Mouse (Mus musculus): ENCODE data around the gene Gm21750. TPM values are rescaled to one million over a fixed set of nuclear protein-coding genes. Genes with fewer than 3 reads are reported as not detected.

Gm21750 gene
- total and polyA plus RNA-seq, 3 experiments, result not detected

DNA sequence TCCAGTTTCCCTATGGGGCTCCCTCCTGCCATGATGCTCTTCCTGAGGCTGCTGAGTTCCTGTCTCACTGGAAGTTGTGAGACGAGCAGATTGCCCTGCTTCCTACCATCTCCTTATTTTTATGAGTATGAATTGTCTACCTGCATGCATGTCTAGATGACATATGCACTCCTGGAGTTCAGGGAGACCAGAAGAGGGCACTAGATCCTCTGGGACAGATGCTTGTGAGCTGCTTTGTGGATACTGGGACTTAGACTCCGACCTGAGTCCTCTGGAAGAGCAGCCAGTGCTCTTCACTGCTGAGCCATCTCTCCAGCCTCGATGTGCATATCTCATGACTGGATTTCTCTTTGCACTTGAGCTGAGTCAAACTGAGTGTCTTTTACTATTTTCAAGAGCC, 35.6 kb upstream of the Gm21750 start:
- H3K4me3 ChIP-seq (ENCODE audit: control insufficient read depth in 1 of 2, insufficient read depth in 1 of 2, low read depth in 2 of 2, low read length in 2 of 2), result no peak overlapping the region
- H3K36me3 ChIP-seq (ENCODE audit: control insufficient read depth in 1 of 2, insufficient read depth in 2 of 2, low read length in 2 of 2), result no peaks in the 10 kb centered on the region
- H3K27me3 ChIP-seq (ENCODE audit: control insufficient read depth in 1 of 2, insufficient read depth in 2 of 2, low read length in 2 of 2), result no peaks in the 10 kb centered on the region; a peak in 1 of 4 replicates
- no peaks in the 10 kb centered on the region for H3K79me2 ChIP-seq (ENCODE audit: control insufficient read depth, insufficient read depth, low read length, poor library complexity)
- no peaks in the 10 kb centered on the region for H3K4me1 ChIP-seq (ENCODE audit: control insufficient read depth in 1 of 2, insufficient read depth in 2 of 2, low read length in 2 of 2)
- no peaks in the 10 kb centered on the region for H3K9me3 ChIP-seq (replicated peaks; ENCODE audit: insufficient read depth, low read length)
- TF ChIP-seq ZC3H11A (IDR thresholded peaks at IDR 0.05; ENCODE audit: low read depth, low read length), result no peak
- TF ChIP-seq CTCF (IDR thresholded peaks at IDR 0.05 in 2 of 3, conservative IDR thresholded peaks at IDR 0.05 in 1 of 3; ENCODE audit: control insufficient read depth in 1 of 3, insufficient read depth in 1 of 3, low read depth in 2 of 3, low read length in 3 of 3, poor library complexity in 1 of 3, severe bottlenecking in 1 of 3), result peak in 1 of 3 experiments; percentile 1; a peak in 1 of 6 replicates
- no peak for DNase-seq (ENCODE audit: low read depth, low spot score)
- H3K9ac ChIP-seq (ENCODE audit: control insufficient read depth, low read depth, low read length, poor library complexity, severe bottlenecking), result no peak overlapping the region
- H3K27ac ChIP-seq (ENCODE audit: control insufficient read depth, low read depth, low read length), result no peak overlapping the region

GRCm38 (mm10) chr14:73631511-73631910, 29.5 kb upstream of the Gm21750 start:
- no peaks in the 10 kb centered on the region for H3K36me3 ChIP-seq (ENCODE audit: control insufficient read depth in 1 of 2, insufficient read depth in 2 of 2, low read length in 2 of 2)
- no peak for TF ChIP-seq POLR2A (IDR thresholded peaks at IDR 0.05; ENCODE audit: control insufficient read depth in 1 of 2, insufficient read depth in 1 of 2, low read depth in 1 of 2, low read length in 2 of 2, poor library complexity in 1 of 2)
- no peak for TF ChIP-seq GABPA (IDR thresholded peaks at IDR 0.05; ENCODE audit: low read depth, low read length)
- TF ChIP-seq NRF1 (IDR thresholded peaks at IDR 0.05; ENCODE audit: insufficient read depth, low read depth, low read length, poor library complexity, severe bottlenecking), result no peak
- TF ChIP-seq NELFE (IDR thresholded peaks at IDR 0.05; ENCODE audit: low read depth, low read length), result no peak
- TF ChIP-seq MYB (IDR thresholded peaks at IDR 0.05; ENCODE audit: low read depth, low read length), result no peak
- TF ChIP-seq TBP (IDR thresholded peaks at IDR 0.05; ENCODE audit: low read depth, low read length), result no peak
- TF ChIP-seq ZKSCAN1 (IDR thresholded peaks at IDR 0.05; ENCODE audit: low read depth, low read length), result no peak
- TF ChIP-seq GATA1 (IDR thresholded peaks at IDR 0.05; ENCODE audit: low read depth, low read length), result no peak
- TF ChIP-seq MAZ (IDR thresholded peaks at IDR 0.05; ENCODE audit: low read depth, low read length), result no peak
- no peak for TF ChIP-seq E2F4 (IDR thresholded peaks at IDR 0.05; ENCODE audit: borderline replicate concordance, low read depth, low read length)
- TF ChIP-seq BHLHE40 (IDR thresholded peaks at IDR 0.05; ENCODE audit: borderline replicate concordance, low read depth, low read length), result no peak
- TF ChIP-seq KAT2A (conservative IDR thresholded peaks at IDR 0.05; ENCODE audit: low read depth, low read length), result no peak
- H3K9ac ChIP-seq (ENCODE audit: control insufficient read depth, low read depth, low read length, poor library complexity, severe bottlenecking), result no peak overlapping the region
- H3K4me3 ChIP-seq (ENCODE audit: control insufficient read depth in 1 of 2, insufficient read depth in 1 of 2, low read depth in 2 of 2, low read length in 2 of 2), result no peak overlapping the region
- no peak overlapping the region for H3K27ac ChIP-seq (ENCODE audit: control insufficient read depth, low read depth, low read length)
- no peaks in the 10 kb centered on the region for H3K9me3 ChIP-seq (replicated peaks; ENCODE audit: insufficient read depth, low read length)
- H3K4me1 ChIP-seq (ENCODE audit: control insufficient read depth in 1 of 2, insufficient read depth in 2 of 2, low read length in 2 of 2), result no peaks in the 10 kb centered on the region
- no peak for DNase-seq (ENCODE audit: low read depth, low spot score)
- H3K79me2 ChIP-seq (ENCODE audit: control insufficient read depth, insufficient read depth, low read length, poor library complexity), result no peaks in the 10 kb centered on the region
- H3K27me3 ChIP-seq (ENCODE audit: control insufficient read depth in 1 of 2, insufficient read depth in 2 of 2, low read length in 2 of 2), result peaks cover 0 to 2% of the 10 kb centered on the region in 2 experiments; a peak in 2 of 4 replicates

GRCm38 (mm10) chr14:73632648-73633263, 28.3 kb upstream of the Gm21750 start:
- no peak overlapping the region for H3K27ac ChIP-seq (ENCODE audit: control insufficient read depth, low read depth, low read length)
- peaks cover 0 to 2% of the 10 kb centered on the region in 2 experiments; a peak in 2 of 4 replicates for H3K27me3 ChIP-seq (ENCODE audit: control insufficient read depth in 1 of 2, insufficient read depth in 2 of 2, low read length in 2 of 2)
- no peak for DNase-seq (ENCODE audit: low read depth, low spot score)
- no peak overlapping the region for H3K4me3 ChIP-seq (ENCODE audit: control insufficient read depth in 1 of 2, insufficient read depth in 1 of 2, low read depth in 2 of 2, low read length in 2 of 2)
- H3K9ac ChIP-seq (ENCODE audit: control insufficient read depth, low read depth, low read length, poor library complexity, severe bottlenecking), result no peak overlapping the region
- H3K36me3 ChIP-seq (ENCODE audit: control insufficient read depth in 1 of 2, insufficient read depth in 2 of 2, low read length in 2 of 2), result no peaks in the 10 kb centered on the region
- H3K79me2 ChIP-seq (ENCODE audit: control insufficient read depth, insufficient read depth, low read length, poor library complexity), result no peaks in the 10 kb centered on the region
- H3K9me3 ChIP-seq (replicated peaks; ENCODE audit: insufficient read depth, low read length), result no peaks in the 10 kb centered on the region
- H3K4me1 ChIP-seq (ENCODE audit: control insufficient read depth in 1 of 2, insufficient read depth in 2 of 2, low read length in 2 of 2), result no peaks in the 10 kb centered on the region
- TF ChIP-seq CHD2 (IDR thresholded peaks at IDR 0.05; ENCODE audit: low read length) (no peak), ZMIZ1 (IDR thresholded peaks at IDR 0.05; ENCODE audit: low read depth, low read length) (no peak), ELF1 (IDR thresholded peaks at IDR 0.05; ENCODE audit: low read depth, low read length) (no peak), MYB (IDR thresholded peaks at IDR 0.05; ENCODE audit: low read depth, low read length) (no peak), KAT2A (conservative IDR thresholded peaks at IDR 0.05; ENCODE audit: low read depth, low read length) (no peak), POLR2AphosphoS2 (IDR thresholded peaks at IDR 0.05; ENCODE audit: low read length) (no peak), NELFE (IDR thresholded peaks at IDR 0.05; ENCODE audit: low read depth, low read length) (no peak), MAX (IDR thresholded peaks at IDR 0.05; ENCODE audit: low read length) (no peak), GATA1 (IDR thresholded peaks at IDR 0.05; ENCODE audit: low read depth, low read length) (no peak), ZNF384 (IDR thresholded peaks at IDR 0.05; ENCODE audit: low read depth, low read length) (no peak), MAFK (IDR thresholded peaks at IDR 0.05; ENCODE audit: borderline replicate concordance, low read depth, low read length) (no peak), MAZ (IDR thresholded peaks at IDR 0.05; ENCODE audit: low read depth, low read length) (no peak), RCOR1 (IDR thresholded peaks at IDR 0.05; ENCODE audit: low read depth, low read length) (no peak), SMC3 (IDR thresholded peaks at IDR 0.05; ENCODE audit: low read depth, low read length) (no peak), E2F4 (IDR thresholded peaks at IDR 0.05; ENCODE audit: borderline replicate concordance, low read depth, low read length) (no peak), ZC3H11A (IDR thresholded peaks at IDR 0.05; ENCODE audit: low read depth, low read length) (no peak), NRF1 (IDR thresholded peaks at IDR 0.05; ENCODE audit: insufficient read depth, low read depth, low read length, poor library complexity, severe bottlenecking) (no peak)

Data from MEL (cell line).